Mouse (Mus musculus) hindbrain, embryonic 10.5 days (tissue): Measurements from ENCODE around the gene Mdm1. TPM values are rescaled to one million over a fixed set of nuclear protein-coding genes. Genes with fewer than 3 reads are reported as not detected.

Experiments used
- DNase-seq: peaks from one replicate; pipeline ENCODE4 v3.0.0-alpha.2; 2017; ENCODE audit warnings: low spot score
- H3K27ac ChIP-seq: fragments of 300-500 bp; sonication (generic); 2 replicates; pipeline ENCODE4 v1.5.1; 2016; ENCODE audit warnings: mild to moderate bottlenecking, moderate library complexity
- H3K27me3 ChIP-seq: fragments of 300-500 bp; sonication (generic); 2 replicates; pipeline ENCODE4 v1.6.1; 2016; ENCODE audit warnings: mild to moderate bottlenecking; ENCODE audit not compliant: poor library complexity, insufficient read depth, severe bottlenecking
- H3K36me3 ChIP-seq: fragments of 300-500 bp; sonication (generic); 2 replicates; pipeline ENCODE4 v1.6.1; 2016; ENCODE audit warnings: mild to moderate bottlenecking, moderate library complexity
- H3K4me1 ChIP-seq: fragments of 300-500 bp; sonication (generic); replicated peaks from 2 replicates; pipeline ENCODE4 v1.6.1; 2016; ENCODE audit warnings: mild to moderate bottlenecking
- H3K4me3 ChIP-seq: fragments of 300-500 bp; sonication (generic); 2 replicates; pipeline ENCODE4 v1.5.1; 2016; ENCODE audit warnings: mild to moderate bottlenecking, moderate library complexity
- H3K9me3 ChIP-seq: fragments of 300-500 bp; sonication (generic); 2 replicates; pipeline ENCODE4 v1.6.1; 2016; ENCODE audit warnings: mild to moderate bottlenecking, moderate library complexity
- WGBS: fragments of 180-500 bp; shearing (Covaris S2); methylation state at CpG from one replicate; pipeline ENCODE4 v1.1.7; 2016; 5-methylcytosine and 5-hydroxymethylcytosine counted together
- polyA plus RNA-seq: library from polyadenylated mRNA; unstranded; fragments of >200 nt; fragmentation: Nextera tagmentation; extraction: Ambion mirVana; gene quantifications from 2 replicates; pipeline ENCODE4 v1.2.1, GENCODE M21; 2016

Mdm1 gene
- polyA plus RNA-seq, 1 experiment from 2014 or later, result 52.1 TPM

GRCm38 (mm10) chr10:118110921-118111301, 30.7 kb upstream of the Mdm1 start:
- no peak overlapping the region for H3K4me3 ChIP-seq
- H3K27ac ChIP-seq, result no peak overlapping the region
- 67% methylated on average over 7 of the region's 7 CpGs for WGBS
- DNase-seq, result no peak
- peaks cover 33% of the 10 kb centered on the region for H3K4me1 ChIP-seq
- no peaks in the 10 kb centered on the region for H3K36me3 ChIP-seq
- H3K27me3 ChIP-seq, result no peaks in the 10 kb centered on the region; the same call in 1 of the 2 replicates
- no peaks in the 10 kb centered on the region for H3K9me3 ChIP-seq

DNA sequence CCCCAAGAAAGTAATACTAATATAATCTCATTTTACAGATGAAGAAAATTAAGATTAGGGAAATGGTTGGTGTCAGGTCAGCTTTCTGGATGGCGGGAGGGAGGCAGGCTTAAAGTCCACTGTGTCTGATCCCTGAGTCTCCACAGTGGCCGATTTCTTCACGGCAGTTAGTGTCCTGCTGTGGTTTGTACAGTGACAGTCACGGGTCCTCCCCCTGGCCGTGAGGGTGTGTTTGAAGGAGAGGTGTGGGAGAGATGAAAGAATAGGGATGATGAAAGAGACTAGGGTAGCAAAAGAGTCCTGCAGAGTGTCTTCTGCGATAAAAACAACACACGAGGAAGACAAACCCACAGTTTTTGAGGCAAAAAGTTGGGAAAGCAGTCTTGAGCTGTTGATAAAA, 30.0 kb upstream of the Mdm1 start:
- H3K27ac ChIP-seq, result no peak overlapping the region
- H3K9me3 ChIP-seq, result no peaks in the 10 kb centered on the region

DNA sequence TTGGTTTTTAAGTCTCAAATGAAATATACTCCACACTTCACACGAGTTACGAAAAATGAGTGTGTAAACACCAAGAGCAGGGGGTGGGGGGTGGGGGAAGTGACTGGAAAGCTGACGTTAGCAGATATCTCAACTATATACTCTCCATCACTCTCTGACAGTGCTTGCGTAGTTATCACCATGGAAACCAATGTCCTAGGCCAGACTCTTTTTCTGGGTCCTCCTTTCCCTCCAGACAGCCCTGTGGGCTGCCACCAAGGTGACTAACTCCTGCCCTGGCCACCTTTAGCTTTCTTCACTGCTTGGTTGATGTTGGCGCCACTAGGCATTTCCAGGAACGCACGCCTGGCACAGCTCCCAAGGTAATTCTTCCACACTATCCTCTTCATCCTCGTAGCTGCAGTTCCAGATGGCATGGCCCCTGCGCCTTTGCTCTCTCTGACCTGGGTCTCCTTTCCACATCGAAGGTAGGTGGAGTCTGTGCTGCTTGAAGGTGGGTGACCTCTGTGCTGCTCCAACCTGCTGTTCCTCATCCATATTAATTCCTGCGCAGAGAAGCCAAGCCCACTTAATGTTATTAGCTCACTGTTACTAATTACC, 29.2 kb upstream of the Mdm1 start:
- H3K4me1 ChIP-seq, result peaks cover 33% of the 10 kb centered on the region
- WGBS, result 71% methylated on average over 11 of the region's 11 CpGs
- no peaks in the 10 kb centered on the region for H3K9me3 ChIP-seq
- H3K27ac ChIP-seq, result 0 out of 2 replicates have a peak overlapping the region, but pooled peaks have one; percentile 16
- no peaks in the 10 kb centered on the region for H3K36me3 ChIP-seq
- no peak overlapping the region for H3K4me3 ChIP-seq
- DNase-seq, result no peak
- H3K27me3 ChIP-seq, result no peaks in the 10 kb centered on the region

More for the DNA sequence above, 30.0 kb upstream of the Mdm1 start:
- H3K4me3 ChIP-seq, result no peak overlapping the region
- no peaks in the 10 kb centered on the region for H3K27me3 ChIP-seq
- no peak for DNase-seq
- WGBS, result 15% methylated on average over 7 of the region's 7 CpGs
- no peaks in the 10 kb centered on the region for H3K36me3 ChIP-seq
- H3K4me1 ChIP-seq, result peaks cover 33% of the 10 kb centered on the region

DNA sequence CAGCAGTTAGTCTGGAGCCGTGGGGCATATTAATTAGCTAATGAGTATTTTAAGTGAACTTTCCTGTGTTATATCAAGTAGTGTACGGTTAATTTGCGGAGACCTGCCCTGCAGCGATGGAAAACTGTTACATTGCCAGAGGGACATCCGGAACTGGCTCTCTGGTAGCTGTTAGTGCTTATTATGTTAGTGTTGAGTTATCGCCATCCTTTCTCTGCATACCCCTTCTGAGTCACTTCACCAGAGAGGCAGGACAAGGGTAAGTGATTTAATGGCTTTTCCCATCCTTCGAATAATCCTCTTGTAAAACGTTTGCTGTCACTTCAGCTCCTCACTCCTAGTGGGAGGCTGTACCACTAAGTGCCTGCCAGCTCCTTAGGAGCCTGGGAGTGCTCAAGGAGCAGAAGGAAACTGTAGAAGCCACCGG, 28.3 kb upstream of the Mdm1 start:
- H3K9me3 ChIP-seq, result no peaks in the 10 kb centered on the region
- H3K27me3 ChIP-seq, result no peaks in the 10 kb centered on the region
- DNase-seq, result no peak
- H3K4me1 ChIP-seq, result peaks cover 33% of the 10 kb centered on the region
- peak overlapping the region; percentile 12; the same call in 1 of the 2 replicates for H3K27ac ChIP-seq
- WGBS, result 68% methylated on average over 9 of the region's 9 CpGs
- H3K4me3 ChIP-seq, result no peak overlapping the region
- H3K36me3 ChIP-seq, result no peaks in the 10 kb centered on the region

- peaks cover 33% of the 10 kb centered on the region for H3K4me1 ChIP-seq
- H3K9me3 ChIP-seq, result no peaks in the 10 kb centered on the region
- no peak overlapping the region for H3K27ac ChIP-seq
- H3K27me3 ChIP-seq, result no peaks in the 10 kb centered on the region
- H3K36me3 ChIP-seq, result no peaks in the 10 kb centered on the region
- no peak for DNase-seq
- WGBS, result 96% methylated on average over 1 of the region's 1 CpGs
- H3K4me3 ChIP-seq, result no peak overlapping the region
These were observed 27.3 kb upstream of the Mdm1 start for GRCm38 (mm10) chr10:118114271-118114670.

DNA sequence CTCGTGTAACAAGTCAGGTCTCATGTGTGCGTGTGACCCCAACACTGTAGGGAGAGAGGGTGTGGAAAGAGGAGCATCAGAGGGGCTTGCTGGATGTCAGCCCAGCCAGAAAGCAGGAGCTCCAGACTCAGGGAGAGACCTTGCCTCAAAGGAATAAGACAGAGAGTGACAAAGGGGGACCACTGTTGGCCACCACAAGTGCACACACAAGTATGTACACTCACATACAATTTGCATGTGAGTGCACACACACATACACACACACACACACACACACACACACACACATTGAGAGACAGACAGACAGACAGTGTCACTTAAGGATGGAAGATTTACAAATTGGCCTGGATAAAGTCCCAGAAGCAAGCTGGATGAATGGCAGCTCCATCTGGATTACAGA, 25.2 kb upstream of the Mdm1 start:
- 88% methylated on average over 2 of the region's 2 CpGs for WGBS
- no peaks in the 10 kb centered on the region for H3K36me3 ChIP-seq
- H3K4me1 ChIP-seq, result peaks cover 18% of the 10 kb centered on the region
- no peaks in the 10 kb centered on the region for H3K27me3 ChIP-seq
- DNase-seq, result no peak
- H3K27ac ChIP-seq, result no peak overlapping the region
- no peak overlapping the region for H3K4me3 ChIP-seq
- H3K9me3 ChIP-seq, result no peaks in the 10 kb centered on the region

DNA sequence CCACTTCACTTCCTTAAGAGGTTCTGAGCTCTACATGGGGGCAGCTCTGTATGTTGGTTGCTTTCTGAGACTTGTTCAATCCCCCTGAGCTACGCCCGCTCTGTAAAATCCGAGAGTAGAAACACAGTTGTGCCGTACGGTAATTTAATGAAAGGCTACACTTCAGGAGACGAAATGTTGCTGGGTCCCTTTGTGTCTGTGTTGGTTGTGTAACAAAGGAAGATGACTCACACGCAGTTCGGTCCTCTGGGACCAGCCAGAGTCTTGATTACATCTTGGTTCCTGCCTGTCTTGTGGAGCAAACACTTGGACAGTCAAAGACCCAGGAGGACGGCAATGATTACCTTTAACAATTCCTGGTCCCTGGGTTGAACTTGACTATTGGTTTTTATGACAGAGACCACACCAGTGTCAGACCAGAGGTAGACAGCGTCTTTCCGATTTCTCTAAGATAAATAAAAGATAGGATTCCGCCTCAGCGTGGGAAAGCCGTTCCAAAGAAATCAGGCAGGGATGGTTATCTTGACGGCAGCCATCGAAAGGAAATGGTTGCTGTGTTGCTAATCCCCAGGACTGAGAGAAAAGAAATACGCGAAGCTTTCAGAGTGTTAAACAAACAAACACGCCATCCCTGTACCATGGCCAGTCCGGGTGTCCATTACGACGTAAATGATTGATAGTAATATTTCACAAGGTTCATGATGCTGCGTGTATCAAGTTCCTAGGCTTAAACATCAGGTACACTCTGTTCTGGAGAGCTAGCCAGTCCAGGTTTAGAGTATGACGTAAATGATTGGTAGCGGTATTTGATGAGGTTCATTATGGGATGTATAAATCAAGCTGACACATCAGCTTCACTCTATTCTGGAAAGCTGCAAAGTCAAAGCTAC, 20.3 kb upstream of the Mdm1 start:
- Histone ChIP-seq H3K36me3 (no peaks in the 10 kb centered on the region), H3K4me1 (peaks cover 6% of the 10 kb centered on the region; the same call in 1 of the 2 replicates), H3K27me3 (no peaks in the 10 kb centered on the region), H3K4me3 (no peak overlapping the region), H3K9me3 (no peaks in the 10 kb centered on the region), H3K27ac (peak overlapping the region; percentile 16; the same call in 1 of the 2 replicates)
- 82% methylated on average over 25 of the region's 25 CpGs for WGBS
- DNase-seq, result no peak

DNA sequence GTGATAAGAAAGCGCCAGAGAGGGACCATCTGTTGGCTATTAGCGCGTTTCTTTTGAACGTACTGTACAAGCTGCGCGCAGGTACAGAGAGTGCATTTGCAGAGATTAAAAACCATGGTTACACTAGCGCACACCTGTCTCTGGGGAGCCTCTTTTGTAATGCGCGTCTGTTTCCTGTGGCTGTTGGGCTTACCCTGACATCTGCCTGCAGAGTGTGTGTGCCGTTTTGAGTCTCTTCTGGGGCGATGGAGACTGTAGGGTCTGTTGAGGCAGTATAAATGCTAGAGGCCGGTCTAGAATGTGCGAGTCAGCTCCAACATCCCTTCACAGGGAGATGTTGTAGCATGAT, 19.7 kb upstream of the Mdm1 start:
- no peak for DNase-seq
- Histone ChIP-seq H3K4me3 (no peak overlapping the region), H3K9me3 (no peaks in the 10 kb centered on the region), H3K4me1 (peaks cover 6% of the 10 kb centered on the region; the same call in 1 of the 2 replicates), H3K36me3 (no peaks in the 10 kb centered on the region), H3K27me3 (no peaks in the 10 kb centered on the region), H3K27ac (no peak overlapping the region)
- 59% methylated on average over 13 of the region's 13 CpGs for WGBS

DNA sequence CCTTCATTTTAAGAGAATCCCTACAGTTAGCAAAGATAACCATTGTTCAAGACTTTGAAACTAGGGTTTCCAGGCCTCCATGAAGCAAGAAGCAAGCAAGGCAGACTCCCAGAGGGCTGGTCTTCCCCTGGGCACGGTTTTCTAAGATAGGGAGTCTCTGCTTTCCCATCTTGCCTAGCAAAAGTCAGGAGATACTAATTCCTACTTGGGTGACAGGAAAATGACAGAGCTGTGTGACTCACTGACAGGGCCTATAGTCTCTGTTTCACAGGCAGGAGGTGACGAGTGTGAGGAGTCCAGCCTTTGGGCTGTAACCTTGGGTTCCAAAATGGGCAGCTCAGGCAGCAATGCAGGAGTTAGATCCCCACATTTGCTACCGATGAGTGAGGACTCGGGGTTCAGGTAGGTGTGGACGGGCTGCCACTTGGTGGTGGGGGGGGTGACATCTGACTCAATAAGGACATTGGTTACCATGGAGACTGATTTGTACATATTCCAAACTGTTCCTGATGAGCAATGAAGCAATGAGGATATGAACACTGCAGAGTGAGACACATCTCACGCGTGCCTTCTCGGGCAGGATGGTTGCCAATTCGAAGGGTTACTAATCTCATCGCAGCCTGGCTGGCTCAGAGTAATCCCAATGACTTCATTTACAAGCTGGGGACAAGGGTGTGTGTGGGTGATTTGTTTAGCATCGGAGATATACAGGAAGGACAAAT, 19.0 kb upstream of the Mdm1 start:
- 90% methylated on average over 11 of the region's 11 CpGs for WGBS
- Histone ChIP-seq H3K9me3 (no peaks in the 10 kb centered on the region), H3K36me3 (no peaks in the 10 kb centered on the region), H3K27me3 (no peaks in the 10 kb centered on the region), H3K27ac (no peak overlapping the region), H3K4me3 (no peak overlapping the region), H3K4me1 (peaks cover 6% of the 10 kb centered on the region; the same call in 1 of the 2 replicates)
- DNase-seq, result no peak

- peaks cover 6% of the 10 kb centered on the region; the same call in 1 of the 2 replicates for H3K4me1 ChIP-seq
- H3K27ac ChIP-seq, result no peak overlapping the region
- no peak for DNase-seq
- H3K27me3 ChIP-seq, result peaks cover 19% of the 10 kb centered on the region
- H3K4me3 ChIP-seq, result no peak overlapping the region
- 97% methylated on average over 7 of the region's 7 CpGs for WGBS
- H3K9me3 ChIP-seq, result no peaks in the 10 kb centered on the region
- H3K36me3 ChIP-seq, result no peaks in the 10 kb centered on the region
These were observed 16.4 kb upstream of the Mdm1 start for GRCm38 (mm10) chr10:118125236-118125635.

- Histone ChIP-seq H3K4me3 (no peak overlapping the region), H3K36me3 (no peaks in the 10 kb centered on the region), H3K27me3 (peaks cover 20% of the 10 kb centered on the region), H3K4me1 (peaks cover 6% of the 10 kb centered on the region; the same call in 1 of the 2 replicates), H3K9me3 (no peaks in the 10 kb centered on the region), H3K27ac (no peak overlapping the region)
- 75% methylated on average over 25 of the region's 25 CpGs for WGBS
- no peak for DNase-seq
These were observed 15.7 kb upstream of the Mdm1 start for GRCm38 (mm10) chr10:118125776-118126445.

- WGBS, result 45% methylated on average over 20 of the region's 20 CpGs
- no peaks in the 10 kb centered on the region for H3K9me3 ChIP-seq
- no peak overlapping the region for H3K27ac ChIP-seq
- no peak for DNase-seq
- H3K36me3 ChIP-seq, result no peaks in the 10 kb centered on the region
- H3K4me1 ChIP-seq, result no peaks in the 10 kb centered on the region
- H3K4me3 ChIP-seq, result no peak overlapping the region
- peaks cover 20% of the 10 kb centered on the region for H3K27me3 ChIP-seq
These were observed 12.5 kb upstream of the Mdm1 start for GRCm38 (mm10) chr10:118129001-118129682.
